Mouse (Mus musculus) megakaryocyte, embryonic 14.5 days (primary cell): ENCODE data around the gene Ccdc155. TPM values are rescaled to one million over a fixed set of nuclear protein-coding genes. Genes with fewer than 3 reads are reported as not detected.

ENCODE experiments used
- H3K27me3 ChIP-seq: replicated peaks from 2 replicates; pipeline ENCODE3; 2012; ENCODE audit warnings: inconsistent platforms
- H3K36me3 ChIP-seq: replicated peaks from 2 replicates; pipeline ENCODE3; 2012; ENCODE audit warnings: low read length, inconsistent platforms, mixed read lengths
- H3K4me1 ChIP-seq: 2 replicates; pipeline ENCODE4 v1.6.1; 2012; ENCODE audit warnings: inconsistent platforms
- H3K4me3 ChIP-seq: replicated peaks from 2 replicates; pipeline ENCODE3; 2012; ENCODE audit warnings: moderate library complexity, mild to moderate bottlenecking, inconsistent platforms
- H3K9me3 ChIP-seq: 2 replicates; pipeline ENCODE4 v1.6.1; 2012; ENCODE audit warnings: inconsistent platforms
- FLI1 ChIP-seq: IDR thresholded peaks from 2 replicates; pipeline ENCODE4 v1.6.1; 2012; ENCODE audit warnings: low read length, inconsistent platforms, mixed read lengths
- GATA1 ChIP-seq: IDR thresholded peaks from 3 replicates; pipeline ENCODE4 v1.6.1; 2012; ENCODE audit warnings: mixed read lengths, low read length, inconsistent platforms, borderline replicate concordance
- polyA plus RNA-seq: library from polyadenylated mRNA; stranded (reverse); fragments of >175 nt; gene quantifications from 2 replicates; pipeline ENCODE4 v1.2.3, GENCODE M21; 2012; ENCODE audit warnings: low replicate concordance; ENCODE audit not compliant: insufficient read depth

Ccdc155 gene
- polyA plus RNA-seq, 1 experiment, result not detected

DNA sequence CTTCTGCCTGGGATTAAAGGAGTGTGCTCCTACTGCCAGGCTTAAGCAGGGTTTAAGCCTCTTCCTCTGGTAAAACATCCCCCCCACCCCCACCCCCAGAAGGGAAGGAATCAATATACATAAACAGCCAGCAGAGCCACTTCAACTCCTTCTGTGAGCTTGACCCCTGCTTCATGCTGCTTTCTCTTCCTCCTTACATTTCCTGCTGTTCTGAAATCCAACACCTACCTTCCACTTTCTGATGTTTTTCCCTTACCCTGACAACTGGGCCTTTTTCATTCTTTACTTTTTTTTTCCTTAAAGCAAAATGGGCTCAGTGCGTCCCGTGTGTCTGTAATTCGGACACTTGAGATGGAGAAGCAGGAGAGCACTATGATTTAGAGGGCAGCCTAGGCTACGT lies 54.4 kb downstream of the Ccdc155 start:
- Histone ChIP-seq H3K9me3 (no peaks in the 10 kb centered on the region), H3K36me3 (peaks cover 46% of the 10 kb centered on the region), H3K27me3 (peaks cover 12% of the 10 kb centered on the region), H3K4me1 (peaks cover 42% of the 10 kb centered on the region), H3K4me3 (no peak overlapping the region)
- TF ChIP-seq GATA1, result no peak
- TF ChIP-seq FLI1, result no peak

DNA sequence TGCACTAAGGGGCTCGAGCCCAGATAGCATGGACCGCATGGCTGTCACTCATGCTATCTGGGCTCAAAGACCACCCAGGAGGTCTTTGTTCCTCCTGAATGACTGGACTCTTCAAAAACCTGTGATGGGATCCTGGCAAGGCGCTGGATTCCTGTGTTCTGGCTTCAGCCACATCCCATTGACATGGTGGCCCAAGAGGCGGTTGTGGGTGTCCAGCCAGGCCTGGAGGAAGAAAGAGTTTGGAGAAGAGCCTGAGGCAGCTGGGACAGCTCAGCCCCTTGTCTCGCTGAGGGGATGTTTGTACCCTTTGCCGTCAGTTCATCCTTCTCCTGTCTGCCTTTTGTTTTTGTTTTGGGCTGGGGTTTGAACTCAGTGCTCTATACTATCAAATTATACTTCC lies 55.1 kb downstream of the Ccdc155 start:
- Histone ChIP-seq H3K4me1 (peaks cover 35% of the 10 kb centered on the region), H3K4me3 (no peak overlapping the region), H3K36me3 (peaks cover 54% of the 10 kb centered on the region), H3K9me3 (no peaks in the 10 kb centered on the region), H3K27me3 (peaks cover 15% of the 10 kb centered on the region)
- TF ChIP-seq FLI1, result no peak

DNA sequence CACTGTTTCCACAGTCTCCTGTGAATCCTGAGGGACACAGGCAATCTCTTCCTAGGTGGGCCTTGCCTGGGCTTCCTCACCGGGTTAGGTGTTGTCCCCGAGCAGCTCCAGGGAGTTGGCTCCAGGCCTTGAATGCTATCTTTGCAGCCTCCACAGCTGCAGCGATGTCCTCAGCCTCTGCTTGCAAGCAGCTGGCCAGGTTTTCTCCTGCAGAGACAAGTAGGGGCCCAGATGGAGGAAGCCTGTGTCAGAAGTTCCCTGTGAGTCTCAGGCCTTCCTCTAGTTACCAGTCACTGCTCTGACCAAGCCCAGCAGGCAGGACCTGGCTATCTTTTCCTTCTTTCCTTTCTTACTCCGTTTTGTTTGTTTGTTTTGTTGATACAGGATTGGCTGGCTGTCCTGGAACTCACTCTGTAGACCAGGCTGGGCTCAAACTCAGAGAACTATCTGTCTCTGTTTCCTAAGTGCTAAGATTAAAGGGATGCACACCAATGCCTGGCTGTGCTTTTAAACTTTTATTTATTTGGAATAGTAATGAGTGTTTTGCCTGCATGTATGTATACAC lies 56.1 kb downstream of the Ccdc155 start:
- TF ChIP-seq GATA1 (no peak), FLI1 (no peak)
- Histone ChIP-seq H3K36me3 (peaks cover 63% of the 10 kb centered on the region), H3K4me3 (no peak overlapping the region), H3K27me3 (peaks cover 19% of the 10 kb centered on the region), H3K9me3 (no peaks in the 10 kb centered on the region), H3K4me1 (peaks cover 33% of the 10 kb centered on the region)

DNA sequence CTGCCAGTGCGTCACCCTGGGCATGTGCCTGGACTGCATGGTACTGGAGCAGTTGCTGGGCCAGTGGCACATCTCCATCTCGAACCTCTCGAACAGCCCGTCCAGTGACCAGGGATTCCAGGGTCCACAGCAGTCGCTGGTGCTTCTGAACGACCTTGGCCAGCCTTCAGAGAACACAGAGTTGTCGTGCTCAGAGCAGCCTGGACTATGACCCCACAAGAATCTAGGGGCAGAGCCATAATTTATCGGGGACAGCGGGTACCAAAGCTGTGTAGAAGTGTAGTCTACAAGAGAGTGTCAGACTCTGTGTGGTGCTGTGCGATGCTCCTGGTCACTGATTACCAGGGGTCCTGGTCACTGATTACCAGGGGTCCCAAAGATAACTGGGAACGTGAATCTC lies 56.8 kb downstream of the Ccdc155 start:
- TF ChIP-seq FLI1, result no peak
- no peak for TF ChIP-seq GATA1
- Histone ChIP-seq H3K9me3 (no peaks in the 10 kb centered on the region), H3K4me3 (no peak overlapping the region), H3K4me1 (peaks cover 32% of the 10 kb centered on the region), H3K36me3 (peaks cover 70% of the 10 kb centered on the region), H3K27me3 (peaks cover 23% of the 10 kb centered on the region)

DNA sequence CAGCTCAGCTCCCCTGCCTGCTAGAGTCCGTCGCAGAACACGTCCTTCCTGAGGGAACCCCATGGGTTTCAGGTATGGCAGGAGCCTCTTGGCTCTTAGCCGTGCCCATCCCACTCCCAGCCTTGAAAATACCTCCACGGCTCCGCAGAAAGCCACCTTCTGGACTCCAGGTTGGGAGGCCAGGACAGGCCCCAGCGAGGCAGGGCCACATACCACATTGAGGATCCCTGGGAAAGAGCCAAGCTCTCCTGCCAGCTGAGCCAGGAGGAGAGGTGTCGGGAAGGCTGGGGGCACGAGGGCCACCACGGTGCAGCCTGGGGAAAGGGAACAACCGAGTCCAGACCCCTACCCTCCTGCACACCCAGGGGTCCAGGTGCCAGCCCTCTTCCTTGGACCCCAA lies 57.4 kb downstream of the Ccdc155 start:
- peaks cover 29% of the 10 kb centered on the region for H3K27me3 ChIP-seq
- H3K9me3 ChIP-seq, result no peaks in the 10 kb centered on the region
- no peak overlapping the region for H3K4me3 ChIP-seq
- H3K36me3 ChIP-seq, result peaks cover 76% of the 10 kb centered on the region
- peaks cover 38% of the 10 kb centered on the region for H3K4me1 ChIP-seq
- TF ChIP-seq FLI1, result no peak
- TF ChIP-seq GATA1, result no peak

DNA sequence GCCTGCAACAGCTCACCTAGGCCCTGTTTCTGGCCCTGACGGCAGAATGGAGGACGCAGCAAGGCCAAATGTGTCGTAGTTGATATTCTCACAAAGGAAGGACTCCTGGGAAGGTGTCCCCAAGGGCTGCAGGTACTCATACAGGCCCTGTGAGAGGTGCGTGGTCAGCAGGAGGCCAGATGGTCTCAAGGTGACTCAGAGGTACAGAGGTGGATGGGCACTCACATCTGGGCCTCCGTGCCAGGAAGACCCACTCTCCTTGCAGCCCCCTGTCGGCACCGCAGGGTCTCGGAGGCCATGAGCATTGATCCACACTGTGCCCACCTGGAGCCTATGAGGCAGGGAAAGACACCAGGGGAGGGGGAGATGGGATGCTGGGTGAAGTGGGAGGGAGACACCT lies 59.2 kb downstream of the Ccdc155 start:
- TF ChIP-seq FLI1 (no peak), GATA1 (no peak)

DNA sequence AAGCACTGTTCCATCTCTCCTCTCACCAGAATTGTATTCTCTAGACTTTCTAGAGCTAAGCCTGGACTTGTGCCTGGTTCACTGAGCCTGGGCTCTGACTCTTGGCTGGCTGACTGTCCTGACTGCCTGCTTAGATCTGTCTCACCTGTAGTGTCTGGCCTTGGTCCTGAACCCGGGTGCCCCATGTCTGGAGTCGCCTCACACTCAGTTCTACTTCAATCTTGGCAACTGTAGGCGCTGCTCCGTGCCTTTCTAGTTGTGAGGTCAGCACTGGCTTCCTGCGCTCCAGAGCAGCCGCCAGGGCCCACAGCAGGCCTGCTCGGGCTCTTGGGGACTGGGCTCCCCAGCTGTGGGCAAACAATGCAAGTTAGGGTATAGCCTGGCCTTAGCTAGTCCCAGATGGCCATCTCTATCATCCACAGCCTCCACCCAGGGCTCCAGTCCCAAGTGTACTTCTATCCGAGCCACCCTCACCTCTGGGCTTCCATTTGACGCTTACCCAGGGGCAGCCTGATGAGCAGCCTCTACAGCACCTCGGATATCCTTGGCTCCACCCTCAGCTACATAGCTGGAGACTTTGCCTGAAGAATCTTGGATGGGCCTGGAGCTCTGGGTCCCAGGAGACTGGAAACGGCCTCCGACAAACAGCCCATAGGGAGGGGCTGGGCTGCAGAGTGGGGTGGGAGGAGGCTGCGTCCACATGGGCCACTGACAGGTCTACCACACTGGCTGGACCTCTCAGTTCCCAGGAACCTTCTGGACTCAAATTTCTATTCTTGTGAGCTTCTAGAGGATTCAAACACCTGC lies 60.1 kb downstream of the Ccdc155 start:
- peaks cover 37% of the 10 kb centered on the region for H3K27me3 ChIP-seq
- H3K4me3 ChIP-seq, result no peak overlapping the region
- H3K36me3 ChIP-seq, result peaks cover 92% of the 10 kb centered on the region
- peaks cover 50% of the 10 kb centered on the region for H3K4me1 ChIP-seq
- no peak for TF ChIP-seq GATA1
- peaks cover 4% of the 10 kb centered on the region; the same call in 1 of the 2 replicates for H3K9me3 ChIP-seq

More for the DNA sequence above, 59.2 kb downstream of the Ccdc155 start:
- peaks cover 33% of the 10 kb centered on the region for H3K27me3 ChIP-seq
- peaks cover 85% of the 10 kb centered on the region for H3K36me3 ChIP-seq
- H3K4me1 ChIP-seq, result peaks cover 46% of the 10 kb centered on the region
- H3K9me3 ChIP-seq, result no peaks in the 10 kb centered on the region
- H3K4me3 ChIP-seq, result no peak overlapping the region

DNA sequence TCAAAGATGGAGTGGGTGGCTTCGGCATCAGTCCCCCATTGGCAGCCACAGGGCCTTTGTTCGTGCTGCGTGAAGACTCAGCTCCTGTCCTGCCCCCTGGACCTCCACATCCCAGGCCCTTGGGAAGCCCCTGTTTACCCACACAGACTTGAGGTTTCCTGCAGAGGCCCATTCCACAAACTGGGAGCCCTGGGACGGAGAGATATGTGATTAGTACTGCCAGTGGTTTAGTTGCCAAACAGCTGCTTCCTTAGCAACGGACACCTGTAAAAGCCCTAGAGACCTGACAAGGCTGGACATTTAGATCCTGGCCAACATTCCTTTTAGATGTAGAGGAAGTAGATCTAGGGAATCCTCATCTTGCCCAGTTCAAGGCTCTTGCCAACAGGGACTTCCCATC lies 62.8 kb downstream of the Ccdc155 start:
- Histone ChIP-seq H3K9me3 (peaks cover 5% of the 10 kb centered on the region; the same call in 1 of the 2 replicates), H3K36me3 (peaks cover 67% of the 10 kb centered on the region), H3K4me3 (no peak overlapping the region), H3K27me3 (peaks cover 41% of the 10 kb centered on the region), H3K4me1 (peaks cover 65% of the 10 kb centered on the region)
- TF ChIP-seq GATA1 (no peak), FLI1 (no peak)

DNA sequence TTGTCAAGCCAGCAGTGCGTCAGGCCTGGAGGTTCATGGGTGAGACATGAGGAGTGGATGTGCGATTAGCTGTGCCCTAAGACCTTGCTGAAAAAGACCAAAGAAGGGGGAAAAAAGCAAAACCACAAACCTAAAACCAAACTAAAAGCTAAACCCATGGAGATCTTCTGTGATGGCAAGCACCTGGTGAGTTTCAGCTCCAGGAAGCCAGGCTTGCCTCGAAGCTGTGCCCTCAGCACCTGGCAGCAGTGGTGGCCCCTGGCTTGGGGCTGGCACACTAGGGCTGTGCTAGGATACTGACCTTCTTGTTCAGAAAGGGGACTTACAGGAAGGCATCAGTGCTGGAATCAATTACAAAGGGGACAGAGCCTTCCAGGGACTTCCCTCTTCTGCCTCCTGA lies 63.4 kb downstream of the Ccdc155 start:
- Histone ChIP-seq H3K4me3 (no peak overlapping the region), H3K27me3 (peaks cover 41% of the 10 kb centered on the region), H3K36me3 (peaks cover 61% of the 10 kb centered on the region), H3K4me1 (peaks cover 71% of the 10 kb centered on the region), H3K9me3 (peaks cover 5% of the 10 kb centered on the region; the same call in 1 of the 2 replicates)
- no peak for TF ChIP-seq FLI1
- TF ChIP-seq GATA1, result no peak
